ENCODE assay signal across 10 mouse cellular contexts in genomic region chr6:136689790-136690413, GRCm38 (mm10). TPM values are rescaled to one million over a fixed set of nuclear protein-coding genes. Genes with fewer than 3 reads are reported as not detected.
DNase-seq lines count a peak whose midpoint lies in the region; ATAC-seq and TF ChIP-seq lines count a peak whose summit lies in the region.
"Had no signal": no experiment of that assay in that cellular context is flagged by ENCODE, and none has a peak within 500 bp of the region (broad histone marks: within the 10 kb centered on the region; RNA-seq: fewer than 3 reads in every experiment).

No protein-coding gene starts in this region.

- TF ChIP-seq RAD21 in CH12.LX (IDR thresholded peaks at IDR 0.05; ENCODE audit: low read depth, low read length) = no peak; the same call in none of the 2 replicates

- H3K27me3 ChIP-seq in kidney, embryonic 14.5 days (ENCODE audit: control insufficient read depth, insufficient read depth, low read length) = no peaks in the 10 kb centered on the region
- H3K27me3 ChIP-seq in CH12.LX (replicated peaks) = no peaks in the 10 kb centered on the region
- H3K27me3 ChIP-seq: limb, embryonic 15.5 days; Patski had no signal

- TF ChIP-seq EP300 in CH12.LX (IDR thresholded peaks at IDR 0.05; ENCODE audit: low read length) = peak; percentile 96

- ATAC-seq in kidney, embryonic 14.5 days (ENCODE audit: low FRiP score, low TSS enrichment) = peak; percentile 55; the same call in 1 of the 2 replicates
- peak; percentile 96 for ATAC-seq in inflammation-experienced regulatory T-cells, adult 6 months
- ATAC-seq: Patski had no signal

- H3K79me2 ChIP-seq in CH12.LX (replicated peaks; ENCODE audit: control insufficient read depth, extremely low read depth, insufficient read depth, poor library complexity, severe bottlenecking) = no peaks in the 10 kb centered on the region

- 55% methylated on average over 15 of the region's 15 CpGs for WGBS in kidney, embryonic 14.5 days

- H3K27ac ChIP-seq in kidney, embryonic 14.5 days (ENCODE audit: low read depth, low read length) = no peak overlapping the region
- peak overlapping the region; percentile 89 for H3K27ac ChIP-seq in CH12.LX (ENCODE audit: insufficient read depth, low read depth)
- H3K27ac ChIP-seq: limb, embryonic 15.5 days had no signal

- in situ Hi-C loops in CH12.LX (cut with MboI; ENCODE audit: low pct_ligation_motif_present, low pct_unique_long_range_greater_than_20kb, low sequenced_read_pairs) = no loop called here

- TF ChIP-seq POLR2A in CH12.LX (IDR thresholded peaks at IDR 0.05; ENCODE audit: low read depth, low read length) = peak; percentile 54

- H3K9ac ChIP-seq in kidney, embryonic 14.5 days (ENCODE audit: low read depth, low read length) = no peak overlapping the region
- no peak overlapping the region for H3K9ac ChIP-seq in CH12.LX (ENCODE audit: insufficient read depth, low read depth)
- H3K9ac ChIP-seq: limb, embryonic 15.5 days had no signal

- no peaks in the 10 kb centered on the region for H3K36me3 ChIP-seq in kidney, embryonic 14.5 days (ENCODE audit: control insufficient read depth, insufficient read depth, low read length)
- no peaks in the 10 kb centered on the region for H3K36me3 ChIP-seq in CH12.LX (replicated peaks in 1 of 2; ENCODE audit: control insufficient read depth in 1 of 2, insufficient read depth in 1 of 2, low read length in 1 of 2)
- H3K36me3 ChIP-seq: limb, embryonic 15.5 days had no signal

- H3K4me1 ChIP-seq in kidney, embryonic 14.5 days (ENCODE audit: control insufficient read depth, insufficient read depth, low read length) = 0 out of 2 replicates have a peak, but pooled peaks cover 3% of the 10 kb centered on the region
- H3K4me1 ChIP-seq in CH12.LX (ENCODE audit: control insufficient read depth in 1 of 2, insufficient read depth in 2 of 2) = peaks cover 11 to 38% of the 10 kb centered on the region in 2 experiments; a peak in 3 of 4 replicates

- dilution Hi-C loops in CH12.LX (cut with MboI; ENCODE audit: extremely low pct_ligation_motif_present, extremely low pct_unique_long_range_greater_than_20kb, low sequenced_read_pairs) = no loop called here

- peaks cover 2% of the 10 kb centered on the region; the same call in 1 of the 2 replicates for H3K9me3 ChIP-seq in kidney, embryonic 14.5 days (ENCODE audit: control insufficient read depth, low read length)
- peaks cover 14% of the 10 kb centered on the region for H3K9me3 ChIP-seq in CH12.LX (replicated peaks; ENCODE audit: low read length)
- H3K9me3 ChIP-seq: limb, embryonic 15.5 days had no signal

- TF ChIP-seq CTCF in CH12.LX (conservative IDR thresholded peaks at IDR 0.05 in 1 of 2, IDR thresholded peaks at IDR 0.05 in 1 of 2; ENCODE audit: low read depth in 2 of 2, low read length in 2 of 2) = no peak

- no peak overlapping the region for H3K4me2 ChIP-seq in kidney, embryonic 14.5 days (replicated peaks; ENCODE audit: low read depth, low read length)
- H3K4me2 ChIP-seq in CH12.LX (ENCODE audit: insufficient read depth, low read depth, poor library complexity, severe bottlenecking) = peak overlapping the region; percentile 48
- H3K4me2 ChIP-seq: limb, embryonic 15.5 days had no signal

- no peak overlapping the region for H3K4me3 ChIP-seq in kidney, embryonic 14.5 days (ENCODE audit: low read length)
- H3K4me3 ChIP-seq in CH12.LX (replicated peaks in 1 of 3; ENCODE audit: low read depth in 2 of 3, low read length in 2 of 3, poor library complexity in 1 of 3) = peak overlapping the region in 1 of 3 experiments; percentile 33
- H3K4me3 ChIP-seq: limb, embryonic 15.5 days had no signal

- no peak for DNase-seq in kidney, adult 8-10 months
- peak; percentile 95 for DNase-seq in CH12.LX (ENCODE audit: extremely low read depth)
- peak; percentile 12 to 82 for DNase-seq in natural killer cell, adult 2 months (ENCODE audit: low spot score in 2 of 2)
- DNase-seq in ovary, adult 18-20 months (ENCODE audit: low spot score) = no peak
- DNase-seq in cerebellum, adult 18-20 months = no peak
- DNase-seq in cerebellum, postnatal 14 days = no peak

TF ChIP-seq in CH12.LX, 34 proteins besides CTCF, POLR2A, EP300 and RAD21:
- no peak for TF ChIP-seq USF1 (IDR thresholded peaks at IDR 0.05; ENCODE audit: low read depth, low read length)
- peak; percentile 66 for TF ChIP-seq BHLHE40 (IDR thresholded peaks at IDR 0.05; ENCODE audit: low read depth, low read length)
- TF ChIP-seq ETS1 (conservative IDR thresholded peaks at IDR 0.05; ENCODE audit: low read depth, low read length) = peak; percentile 85
- TF ChIP-seq JUN (IDR thresholded peaks at IDR 0.05; ENCODE audit: insufficient read depth, low read depth, low read length) = peak; percentile 66
- TF ChIP-seq PAX5 (IDR thresholded peaks at IDR 0.05; ENCODE audit: low read length) = no peak
- no peak for TF ChIP-seq ZKSCAN1 (IDR thresholded peaks at IDR 0.05; ENCODE audit: borderline replicate concordance, low read depth, low read length)
- peak; percentile 31 for TF ChIP-seq HCFC1 (IDR thresholded peaks at IDR 0.05; ENCODE audit: low read depth, low read length)
- TF ChIP-seq CHD2 (IDR thresholded peaks at IDR 0.05; ENCODE audit: low read length) = no peak; the same call in 1 of the 2 replicates
- TF ChIP-seq RCOR1 (conservative IDR thresholded peaks at IDR 0.05; ENCODE audit: low read depth, low read length) = peak; percentile 46; the same call in 1 of the 2 replicates
- peak; percentile 98 for TF ChIP-seq IRF4 (IDR thresholded peaks at IDR 0.05; ENCODE audit: low read depth, low read length)
- 0 out of 2 replicates have a peak, but pooled peaks have one; percentile 27 for TF ChIP-seq MAZ (IDR thresholded peaks at IDR 0.05; ENCODE audit: low read depth, low read length)
- no peak for TF ChIP-seq POLR2AphosphoS2 (IDR thresholded peaks at IDR 0.05; ENCODE audit: low read depth, low read length)
- TF ChIP-seq ZC3H11A (IDR thresholded peaks at IDR 0.05; ENCODE audit: low read depth, low read length) = no peak
- peak; percentile 85 for TF ChIP-seq TCF12 (IDR thresholded peaks at IDR 0.05; ENCODE audit: low read depth, low read length)
- TF ChIP-seq SMC3 (IDR thresholded peaks at IDR 0.05; ENCODE audit: low read depth, low read length) = peak; percentile 2; the same call in 1 of the 2 replicates
- TF ChIP-seq MEF2A (IDR thresholded peaks at IDR 0.05; ENCODE audit: borderline replicate concordance, low read depth, low read length) = peak; percentile 81; the same call in 1 of the 2 replicates
- TF ChIP-seq E2F4 (IDR thresholded peaks at IDR 0.05; ENCODE audit: insufficient replicate concordance, low read depth, low read length) = 0 out of 2 replicates have a peak, but pooled peaks have one; percentile 23
- peak; percentile 73; the same call in 1 of the 2 replicates for TF ChIP-seq UBTF (IDR thresholded peaks at IDR 0.05; ENCODE audit: low read depth, low read length)
- TF ChIP-seq GABPA (IDR thresholded peaks at IDR 0.05; ENCODE audit: insufficient replicate concordance, low read depth, low read length) = no peak
- 0 out of 2 replicates have a peak, but pooled peaks have one; percentile 1 for TF ChIP-seq MAX (IDR thresholded peaks at IDR 0.05; ENCODE audit: low read length)
- TF ChIP-seq SIN3A (IDR thresholded peaks at IDR 0.05; ENCODE audit: low read length) = peak; percentile 62
- no peak for TF ChIP-seq CHD1 (IDR thresholded peaks at IDR 0.05; ENCODE audit: low read depth, low read length)
- peak; percentile 76 for TF ChIP-seq MAFK (IDR thresholded peaks at IDR 0.05; ENCODE audit: insufficient replicate concordance, low read length)
- TF ChIP-seq ELF1 (IDR thresholded peaks at IDR 0.05; ENCODE audit: low read depth, low read length) = peak; percentile 61
- TF ChIP-seq MYC (IDR thresholded peaks at IDR 0.05; ENCODE audit: low read depth, low read length) = no peak; the same call in 1 of the 2 replicates
- peak; percentile 80 for TF ChIP-seq JUND (conservative IDR thresholded peaks at IDR 0.05; ENCODE audit: low read depth, low read length)
- peak; percentile 68; the same call in 1 of the 2 replicates for TF ChIP-seq ZMIZ1 (IDR thresholded peaks at IDR 0.05; ENCODE audit: low read depth, low read length)
- peak; percentile 55; the same call in 1 of the 2 replicates for TF ChIP-seq TBP (conservative IDR thresholded peaks at IDR 0.05; ENCODE audit: low read depth, low read length)
- TF ChIP-seq NELFE (IDR thresholded peaks at IDR 0.05; ENCODE audit: low read depth, low read length) = 0 out of 2 replicates have a peak, but pooled peaks have one; percentile 45
- no peak for TF ChIP-seq NRF1 (IDR thresholded peaks at IDR 0.05; ENCODE audit: low read depth, low read length)

RNA-seq across cellular contexts. Expression of gene Plbd1, which starts 28.2 kb away (rescaled TPM):
- polyA plus RNA-seq in kidney, embryonic 14.5 days (2014; fragmentation: Nextera tagmentation; extraction: Ambion mirVana) = 2.7 and 4.0 TPM in 2 replicates
- not detected in 2 replicates for total RNA-seq in CH12.LX (2012; rRNA removed)
- not detected in 2 replicates for total RNA-seq in CH12.LX (2014; rRNA removed)
- not detected in 2 replicates for polyA plus RNA-seq in CH12.LX (2012; ENCODE audit: insufficient read length, low read depth)
- 1 to 10 TPM in 1 of 3 experiments, under 1 TPM in 2; 0.48 to 3.6 (median 0.65) TPM for polyA plus RNA-seq in inflammation-experienced regulatory T-cells, adult 6 months (2017; shearing (Covaris generic))
- polyA plus RNA-seq: Patski had no signal

Comparison
In these comparisons a context has a peak if more than half of its experiments do, and no peak if none do; other contexts are left out.
1. DNase-seq: peak in CH12.LX (single experiment) and natural killer cell, adult 2 months (2 of 2); none in kidney, adult 8-10 months (0 of 2), ovary, adult 18-20 months (single experiment), cerebellum, adult 18-20 months (0 of 2) and cerebellum, postnatal 14 days (0 of 2).